Mouse (Mus musculus): ENCODE results near the gene Slc1a5. TPM values are rescaled to one million over a fixed set of nuclear protein-coding genes. Genes with fewer than 3 reads are reported as not detected.

Slc1a5 gene
- total and polyA plus RNA-seq, 2 experiments from 2014 or later = 9.5 to 18.1 TPM

DNA sequence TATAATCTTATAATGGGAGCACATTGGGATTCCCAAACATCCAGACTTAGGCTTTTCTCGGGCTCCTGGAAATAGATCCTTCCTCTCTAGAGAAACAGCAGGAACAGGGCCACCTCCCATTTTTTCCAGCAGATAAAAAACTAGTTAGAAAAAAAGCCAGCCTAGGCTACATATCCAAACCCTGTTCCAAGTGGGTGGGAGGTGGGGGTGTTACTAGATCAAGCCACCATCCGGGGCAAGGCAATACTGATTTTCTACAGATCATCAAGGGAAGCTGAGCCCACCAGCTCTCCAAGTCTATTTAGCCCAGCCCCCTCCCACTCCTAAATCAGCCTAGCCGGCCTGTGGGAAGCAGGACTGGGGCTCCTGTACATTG is 63.5 kb downstream of the Slc1a5 start:
- ATAC-seq (no peak), DNase-seq (ENCODE audit: low spot score) (no peak)
- H3K36me3 ChIP-seq (ENCODE audit: insufficient read depth, low read length) = peaks cover 9% of the 10 kb centered on the region
- H3K27ac ChIP-seq = 0 out of 2 replicates have a peak overlapping the region, but pooled peaks have one; percentile 11
- H3K9me3 ChIP-seq (ENCODE audit: low read length) = no peaks in the 10 kb centered on the region
- peak overlapping the region; percentile 96 for H3K4me2 ChIP-seq (ENCODE audit: low read depth, low read length)
- no peak for TF ChIP-seq CTCF (IDR thresholded peaks at IDR 0.05; ENCODE audit: low read depth)
- WGBS = 61% methylated on average over 3 of the region's 3 CpGs
- H3K4me3 ChIP-seq (ENCODE audit: low read length) = no peak overlapping the region
- H3K9ac ChIP-seq (replicated peaks; ENCODE audit: low read length) = no peak overlapping the region
- H3K27me3 ChIP-seq (ENCODE audit: insufficient read depth, low read length) = no peaks in the 10 kb centered on the region
- peaks cover 11% of the 10 kb centered on the region; the same call in 1 of the 2 replicates for H3K4me1 ChIP-seq (ENCODE audit: insufficient read depth, low read length)

DNA sequence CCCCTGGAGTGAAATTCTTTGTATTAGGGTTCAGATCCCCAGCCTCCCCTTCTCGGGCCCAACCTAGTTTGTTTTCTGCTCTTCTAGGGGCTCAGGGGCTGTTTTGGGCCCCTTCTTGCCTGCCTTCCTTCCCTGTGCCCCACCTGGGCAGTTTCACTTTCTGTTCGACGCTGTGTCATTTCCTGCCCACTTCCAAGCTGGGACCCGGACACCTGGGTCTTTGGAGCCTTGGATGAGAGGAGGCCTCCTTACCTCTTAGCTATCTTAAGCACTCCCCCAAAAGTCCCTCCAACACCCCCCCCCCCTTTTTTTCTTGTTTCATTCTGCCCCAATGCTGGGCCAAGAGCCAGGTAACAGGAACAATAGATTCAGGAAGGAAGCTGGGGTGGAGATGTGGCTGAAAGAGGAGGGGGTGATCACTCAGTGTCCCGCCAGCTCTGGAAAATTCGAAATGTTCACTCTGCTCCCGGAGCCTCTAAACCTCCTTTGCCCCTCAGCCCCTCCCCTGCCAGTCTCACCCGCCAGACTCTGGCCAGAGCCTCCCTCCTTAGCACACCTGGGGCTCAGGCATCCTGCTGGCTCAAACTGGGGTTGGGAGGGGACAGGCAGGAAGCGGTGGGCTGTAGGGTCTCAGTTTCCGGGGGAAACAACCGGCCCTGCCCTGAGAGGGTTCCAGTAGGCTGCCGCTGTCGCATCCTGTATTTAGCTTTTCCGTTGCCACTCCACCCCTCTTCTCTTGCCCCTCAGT is 64.1 kb downstream of the Slc1a5 start:
- Histone ChIP-seq H3K9ac (replicated peaks; ENCODE audit: low read length) (no peak overlapping the region), H3K9me3 (ENCODE audit: low read length) (no peaks in the 10 kb centered on the region), H3K4me1 (ENCODE audit: insufficient read depth, low read length) (peaks cover 11% of the 10 kb centered on the region; the same call in 1 of the 2 replicates), H3K4me3 (ENCODE audit: low read length) (0 out of 2 replicates have a peak overlapping the region, but pooled peaks have one; percentile 1), H3K27me3 (ENCODE audit: insufficient read depth, low read length) (no peaks in the 10 kb centered on the region), H3K36me3 (ENCODE audit: insufficient read depth, low read length) (peaks cover 8% of the 10 kb centered on the region), H3K4me2 (ENCODE audit: low read depth, low read length) (peak overlapping the region; percentile 37), H3K27ac (0 out of 2 replicates have a peak overlapping the region, but pooled peaks have one; percentile 11)
- TF ChIP-seq CTCF (IDR thresholded peaks at IDR 0.05; ENCODE audit: low read depth) = no peak
- ATAC-seq = no peak
- 49% methylated on average over 14 of the region's 14 CpGs for WGBS
- DNase-seq (ENCODE audit: low spot score) = no peak

DNA sequence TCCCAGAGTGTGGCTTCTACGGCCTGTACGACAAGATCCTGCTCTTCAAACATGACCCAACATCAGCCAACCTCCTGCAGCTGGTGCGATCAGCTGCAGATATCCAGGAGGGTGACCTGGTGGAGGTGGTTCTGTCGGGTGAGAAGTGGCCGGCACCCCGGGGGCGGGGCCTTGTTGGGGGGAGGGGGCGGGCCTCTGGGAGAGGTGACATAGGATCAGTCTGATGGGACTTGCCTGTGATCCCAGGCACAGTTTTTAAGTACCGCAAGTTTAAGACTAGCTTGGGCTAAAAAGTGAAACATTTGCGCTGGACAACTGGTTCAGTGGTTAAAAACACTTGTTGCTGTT is 64.7 kb downstream of the Slc1a5 start:
- Histone ChIP-seq H3K9me3 (ENCODE audit: low read length) (no peaks in the 10 kb centered on the region), H3K27ac (no peak overlapping the region), H3K4me2 (ENCODE audit: low read depth, low read length) (peak overlapping the region; percentile 37; the same call in 1 of the 2 replicates), H3K27me3 (ENCODE audit: insufficient read depth, low read length) (no peaks in the 10 kb centered on the region), H3K4me3 (ENCODE audit: low read length) (0 out of 2 replicates have a peak overlapping the region, but pooled peaks have one; percentile 1), H3K4me1 (ENCODE audit: insufficient read depth, low read length) (peaks cover 11% of the 10 kb centered on the region; the same call in 1 of the 2 replicates), H3K9ac (replicated peaks; ENCODE audit: low read length) (no peak overlapping the region), H3K36me3 (ENCODE audit: insufficient read depth, low read length) (peaks cover 8% of the 10 kb centered on the region; the same call in 1 of the 2 replicates)
- no peak for ATAC-seq
- TF ChIP-seq CTCF (IDR thresholded peaks at IDR 0.05; ENCODE audit: low read depth) = no peak
- 47% methylated on average over 10 of the region's 10 CpGs for whole genome bisulfite sequencing
- no peak for DNase-seq (ENCODE audit: low spot score)

DNA sequence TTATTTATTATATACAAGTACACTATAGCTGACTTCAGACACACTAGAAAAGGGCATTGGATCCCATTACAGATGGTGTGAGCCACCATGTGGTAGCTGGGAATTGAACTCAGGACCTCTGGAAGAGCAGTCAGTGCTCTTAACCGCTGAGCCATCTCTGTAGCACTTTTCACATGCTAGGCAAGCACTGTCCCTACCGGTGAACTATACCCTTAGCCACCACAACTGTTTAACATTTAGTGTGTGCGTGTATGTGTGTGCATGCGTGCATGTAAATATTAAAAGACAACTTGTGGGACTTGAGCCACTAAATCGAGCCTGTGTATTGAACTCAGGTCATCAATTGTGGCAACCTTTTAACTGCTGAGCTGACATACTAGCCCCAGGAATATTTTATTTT is 65.6 kb downstream of the Slc1a5 start:
- no peak for ATAC-seq
- no peak for DNase-seq (ENCODE audit: low spot score)
- WGBS = 93% methylated on average over 5 of the region's 5 CpGs
- no peaks in the 10 kb centered on the region for H3K27me3 ChIP-seq (ENCODE audit: insufficient read depth, low read length)
- peaks cover 11% of the 10 kb centered on the region; the same call in 1 of the 2 replicates for H3K4me1 ChIP-seq (ENCODE audit: insufficient read depth, low read length)
- H3K27ac ChIP-seq = no peak overlapping the region
- no peak overlapping the region for H3K4me2 ChIP-seq (ENCODE audit: low read depth, low read length)
- no peaks in the 10 kb centered on the region for H3K9me3 ChIP-seq (ENCODE audit: low read length)
- H3K9ac ChIP-seq (replicated peaks; ENCODE audit: low read length) = no peak overlapping the region
- no peak for TF ChIP-seq CTCF (IDR thresholded peaks at IDR 0.05; ENCODE audit: low read depth)
- no peak overlapping the region for H3K4me3 ChIP-seq (ENCODE audit: low read length)
- H3K36me3 ChIP-seq (ENCODE audit: insufficient read depth, low read length) = peaks cover 9% of the 10 kb centered on the region; the same call in 1 of the 2 replicates

DNA sequence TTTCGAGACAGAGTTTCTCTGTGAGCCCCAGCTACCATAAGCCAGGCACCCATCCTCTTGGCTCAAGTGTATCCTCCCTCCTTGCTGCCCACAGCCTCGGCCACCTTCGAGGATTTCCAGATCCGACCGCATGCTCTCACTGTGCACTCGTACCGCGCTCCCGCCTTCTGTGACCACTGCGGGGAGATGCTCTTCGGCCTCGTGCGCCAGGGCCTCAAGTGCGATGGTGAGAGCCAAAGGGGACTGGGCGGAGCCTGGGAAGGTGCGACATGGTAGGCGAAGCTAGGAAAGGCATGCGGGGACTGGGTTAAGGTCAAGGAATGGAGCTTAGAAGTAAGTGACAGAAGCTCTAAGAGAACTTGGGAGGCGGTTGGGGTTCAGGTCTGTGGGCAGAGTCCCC is 66.4 kb downstream of the Slc1a5 start:
- 85% methylated on average over 19 of the region's 19 CpGs for WGBS
- Histone ChIP-seq H3K27ac (no peak overlapping the region), H3K9ac (replicated peaks; ENCODE audit: low read length) (no peak overlapping the region), H3K4me2 (ENCODE audit: low read depth, low read length) (no peak overlapping the region), H3K36me3 (ENCODE audit: insufficient read depth, low read length) (peaks cover 9% of the 10 kb centered on the region; the same call in 1 of the 2 replicates), H3K4me1 (ENCODE audit: insufficient read depth, low read length) (peaks cover 11% of the 10 kb centered on the region; the same call in 1 of the 2 replicates), H3K9me3 (ENCODE audit: low read length) (no peaks in the 10 kb centered on the region), H3K4me3 (ENCODE audit: low read length) (no peak overlapping the region), H3K27me3 (ENCODE audit: insufficient read depth, low read length) (no peaks in the 10 kb centered on the region)
- no peak for ATAC-seq
- no peak for DNase-seq (ENCODE audit: low spot score)
- TF ChIP-seq CTCF (IDR thresholded peaks at IDR 0.05; ENCODE audit: low read depth) = no peak

Other genes with a start within 250 kb of the Slc1a5 start
- 131 and 146 TPM in 2 replicates for gene Arhgap35, start 166.3 kb upstream of the Slc1a5 start, total RNA-seq (2014; rRNA removed)
- gene Arhgap35, start 166.3 kb upstream of the Slc1a5 start, polyA plus RNA-seq (2015; fragmentation: Nextera tagmentation; extraction: Ambion mirVana) = 21.2 and 24.8 TPM in 2 replicates
- not detected in 2 replicates for gene Ceacam15, start 105.6 kb upstream of the Slc1a5 start, total RNA-seq (2014; rRNA removed)
- not detected in 2 replicates for gene Ceacam15, start 105.6 kb upstream of the Slc1a5 start, polyA plus RNA-seq (2015; fragmentation: Nextera tagmentation; extraction: Ambion mirVana)
- not detected in 2 replicates for gene Ceacam9, start 59.4 kb upstream of the Slc1a5 start, total RNA-seq (2014; rRNA removed)
- gene Ceacam9, start 59.4 kb upstream of the Slc1a5 start, polyA plus RNA-seq (2015; fragmentation: Nextera tagmentation; extraction: Ambion mirVana) = 0.67 and 0.68 TPM in 2 replicates
- 556 and 619 TPM in 2 replicates for gene Ap2s1, start 42.9 kb upstream of the Slc1a5 start, total RNA-seq (2014; rRNA removed)
- gene Ap2s1, start 42.9 kb upstream of the Slc1a5 start, polyA plus RNA-seq (2015; fragmentation: Nextera tagmentation; extraction: Ambion mirVana) = 501 and 524 TPM in 2 replicates
- 234 and 248 TPM in 2 replicates for gene Strn4, start 34.5 kb downstream of the Slc1a5 start, total RNA-seq (2014; rRNA removed)
- 128 and 141 TPM in 2 replicates for gene Strn4, start 34.5 kb downstream of the Slc1a5 start, polyA plus RNA-seq (2015; fragmentation: Nextera tagmentation; extraction: Ambion mirVana)
- 63.1 and 73.8 TPM in 2 replicates for gene Fkrp, start 35.4 kb downstream of the Slc1a5 start, total RNA-seq (2014; rRNA removed)
- 45.2 and 45.4 TPM in 2 replicates for gene Fkrp, start 35.4 kb downstream of the Slc1a5 start, polyA plus RNA-seq (2015; fragmentation: Nextera tagmentation; extraction: Ambion mirVana)
- gene Prkd2, start 61.6 kb downstream of the Slc1a5 start, total RNA-seq (2014; rRNA removed) = 4.3 and 5.4 TPM in 2 replicates
- gene Prkd2, start 61.6 kb downstream of the Slc1a5 start, polyA plus RNA-seq (2015; fragmentation: Nextera tagmentation; extraction: Ambion mirVana) = 4.3 and 4.8 TPM in 2 replicates
- gene Dact3, start 94.0 kb downstream of the Slc1a5 start, total RNA-seq (2014; rRNA removed) = 85.9 and 95.6 TPM in 2 replicates
- 7.2 TPM in 2 replicates for gene Dact3, start 94.0 kb downstream of the Slc1a5 start, polyA plus RNA-seq (2015; fragmentation: Nextera tagmentation; extraction: Ambion mirVana)
- 4.1 TPM in 1 of 2 replicates, not detected in the other for gene Gng8, start 110.4 kb downstream of the Slc1a5 start, total RNA-seq (2014; rRNA removed)
- 0.62 and 4.7 TPM in 2 replicates for gene Gng8, start 110.4 kb downstream of the Slc1a5 start, polyA plus RNA-seq (2015; fragmentation: Nextera tagmentation; extraction: Ambion mirVana)
- gene Ptgir, start 125.2 kb downstream of the Slc1a5 start, total RNA-seq (2014; rRNA removed) = 0.18 and 0.21 TPM in 2 replicates
- gene Ptgir, start 125.2 kb downstream of the Slc1a5 start, polyA plus RNA-seq (2015; fragmentation: Nextera tagmentation; extraction: Ambion mirVana) = 0.05 TPM in 2 replicates
- 1,865 and 2,018 TPM in 2 replicates for gene Calm3, start 142.8 kb downstream of the Slc1a5 start, total RNA-seq (2014; rRNA removed)
- gene Calm3, start 142.8 kb downstream of the Slc1a5 start, polyA plus RNA-seq (2015; fragmentation: Nextera tagmentation; extraction: Ambion mirVana) = 435 and 441 TPM in 2 replicates
- gene Pnmal2, start 163.3 kb downstream of the Slc1a5 start, total RNA-seq (2014; rRNA removed) = 106 and 118 TPM in 2 replicates
- 138 and 139 TPM in 2 replicates for gene Pnmal2, start 163.3 kb downstream of the Slc1a5 start, polyA plus RNA-seq (2015; fragmentation: Nextera tagmentation; extraction: Ambion mirVana)
- 22.7 and 24.3 TPM in 2 replicates for gene Pnmal1, start 178.3 kb downstream of the Slc1a5 start, total RNA-seq (2014; rRNA removed)
- 40.9 and 41.2 TPM in 2 replicates for gene Pnmal1, start 178.3 kb downstream of the Slc1a5 start, polyA plus RNA-seq (2015; fragmentation: Nextera tagmentation; extraction: Ambion mirVana)
- 36.9 and 41.7 TPM in 2 replicates for gene Gm42372, start 201.7 kb downstream of the Slc1a5 start, total RNA-seq (2014; rRNA removed)
- 8.2 and 8.9 TPM in 2 replicates for gene Gm42372, start 201.7 kb downstream of the Slc1a5 start, polyA plus RNA-seq (2015; fragmentation: Nextera tagmentation; extraction: Ambion mirVana)
- 6.0 and 7.1 TPM in 2 replicates for gene Ccdc8, start 211.4 kb downstream of the Slc1a5 start, total RNA-seq (2014; rRNA removed)
- 3.0 and 3.6 TPM in 2 replicates for gene Ccdc8, start 211.4 kb downstream of the Slc1a5 start, polyA plus RNA-seq (2015; fragmentation: Nextera tagmentation; extraction: Ambion mirVana)
- 68.9 and 86.0 TPM in 2 replicates for gene Ppp5c, start 246.6 kb downstream of the Slc1a5 start, total RNA-seq (2014; rRNA removed)
- gene Ppp5c, start 246.6 kb downstream of the Slc1a5 start, polyA plus RNA-seq (2015; fragmentation: Nextera tagmentation; extraction: Ambion mirVana) = 140 and 143 TPM in 2 replicates

Data from hindbrain, postnatal 0 days (tissue).